Mouse (Mus musculus) CH12.LX (cell line): ENCODE results near the gene Pnmal2. TPM values are rescaled to one million over a fixed set of nuclear protein-coding genes. Genes with fewer than 3 reads are reported as not detected.

Experiments used
- DNase-seq: peaks from one replicate; pipeline ENCODE4 v3.0.0-alpha.2; 2013; ENCODE audit errors: extremely low read depth
- H3K27ac ChIP-seq: 2 replicates; pipeline ENCODE4 v1.5.1; 2012; ENCODE audit warnings: low read depth, mild to moderate bottlenecking, control low read depth, moderate library complexity; ENCODE audit not compliant: insufficient read depth
- H3K27me3 ChIP-seq: replicated peaks from 2 replicates; pipeline ENCODE3; 2012; ENCODE audit warnings: inconsistent platforms
- H3K36me3 ChIP-seq, 2 experiments: replicated peaks in 1 of 2; 2 replicates each; pipeline versions ENCODE3 to v1.6.1; 2012; ENCODE audit warnings: inconsistent platforms in 1 of 2, low read length in 1 of 2, mild to moderate bottlenecking in 1 of 2, mixed read lengths in 1 of 2, moderate library complexity in 1 of 2; ENCODE audit not compliant: control insufficient read depth in 1 of 2, insufficient read depth in 1 of 2
- H3K4me1 ChIP-seq, 2 experiments: 2 replicates each; pipeline ENCODE4 v1.6.1; 2012; ENCODE audit warnings: inconsistent platforms in 1 of 2, moderate library complexity in 1 of 2; ENCODE audit not compliant: insufficient read depth in 2 of 2, control insufficient read depth in 1 of 2
- H3K4me2 ChIP-seq: 2 replicates; pipeline ENCODE4 v1.6.1; 2012; ENCODE audit warnings: low read depth, mild to moderate bottlenecking, control low read depth; ENCODE audit not compliant: poor library complexity, insufficient read depth, severe bottlenecking
- H3K4me3 ChIP-seq, 3 experiments: fragments of 150-350 bp in 1 of 3; sonication (generic) in 1 of 3; replicated peaks in 1 of 3; 2 replicates each; pipeline versions ENCODE3 to v1.5.1; 2011 to 2012; ENCODE audit warnings: low read depth in 2 of 3, low read length in 2 of 3, mild to moderate bottlenecking in 2 of 3, moderate library complexity in 2 of 3, control low read depth in 1 of 3, improper control_type of control experiment in 1 of 3, inconsistent platforms in 1 of 3, mixed read lengths in 1 of 3; ENCODE audit not compliant: poor library complexity in 1 of 3
- H3K79me2 ChIP-seq: replicated peaks from 2 replicates; pipeline ENCODE4 v1.6.1; 2012; ENCODE audit warnings: mild to moderate bottlenecking, moderate library complexity; ENCODE audit not compliant: control insufficient read depth, poor library complexity, insufficient read depth, severe bottlenecking; ENCODE audit errors: extremely low read depth
- H3K9ac ChIP-seq: 2 replicates; pipeline ENCODE4 v1.6.1; 2012; ENCODE audit warnings: low read depth, mild to moderate bottlenecking, control low read depth, moderate library complexity; ENCODE audit not compliant: insufficient read depth
- H3K9me3 ChIP-seq: replicated peaks from 2 replicates; pipeline ENCODE3; 2012; ENCODE audit warnings: low read length, inconsistent platforms, mixed read lengths
- CHD1 ChIP-seq: IDR thresholded peaks from 2 replicates; pipeline ENCODE4 v1.6.1; 2012; ENCODE audit warnings: low read depth, low read length, improper control_type of control experiment, inconsistent platforms
- CHD2 ChIP-seq: IDR thresholded peaks from 2 replicates; pipeline ENCODE4 v1.6.1; 2011; ENCODE audit warnings: low read length, improper control_type of control experiment
- CTCF ChIP-seq, 2 experiments: IDR thresholded peaks in 1 of 2; conservative IDR thresholded peaks in 1 of 2; 2 replicates each; pipeline ENCODE4 v1.5.1; 2011 to 2012; ENCODE audit warnings: low read depth in 2 of 2, low read length in 2 of 2, improper control_type of control experiment in 1 of 2, inconsistent platforms in 1 of 2, mild to moderate bottlenecking in 1 of 2, moderate library complexity in 1 of 2
- E2F4 ChIP-seq: IDR thresholded peaks from 2 replicates; pipeline ENCODE4 v1.6.1; 2011; ENCODE audit warnings: low read depth, low read length, improper control_type of control experiment; ENCODE audit not compliant: insufficient replicate concordance
- ELF1 ChIP-seq: IDR thresholded peaks from 2 replicates; pipeline ENCODE4 v1.6.1; 2014; ENCODE audit warnings: low read depth, mild to moderate bottlenecking, inconsistent platforms, low read length, improper control_type of control experiment
- EP300 ChIP-seq: IDR thresholded peaks from 2 replicates; pipeline ENCODE4 v1.6.1; 2011; ENCODE audit warnings: low read length, improper control_type of control experiment
- GABPA ChIP-seq: IDR thresholded peaks from 2 replicates; pipeline ENCODE4 v1.6.1; 2012; ENCODE audit warnings: low read depth, low read length, improper control_type of control experiment, inconsistent platforms; ENCODE audit not compliant: insufficient replicate concordance
- HCFC1 ChIP-seq: IDR thresholded peaks from 2 replicates; pipeline ENCODE4 v1.6.1; 2012; ENCODE audit warnings: low read depth, mild to moderate bottlenecking, inconsistent platforms, low read length, improper control_type of control experiment
- IRF4 ChIP-seq: IDR thresholded peaks from 2 replicates; pipeline ENCODE4 v1.6.1; 2014; ENCODE audit warnings: low read depth, mild to moderate bottlenecking, inconsistent platforms, low read length, improper control_type of control experiment
- JUN ChIP-seq: IDR thresholded peaks from 2 replicates; pipeline ENCODE4 v1.6.1; 2011; ENCODE audit warnings: low read depth, mild to moderate bottlenecking, low read length, improper control_type of control experiment, moderate library complexity; ENCODE audit not compliant: insufficient read depth
- MAFK ChIP-seq: IDR thresholded peaks from 2 replicates; pipeline ENCODE4 v1.6.1; 2011; ENCODE audit warnings: low read length, improper control_type of control experiment; ENCODE audit not compliant: insufficient replicate concordance
- MAX ChIP-seq: IDR thresholded peaks from 2 replicates; pipeline ENCODE4 v1.6.1; 2011; ENCODE audit warnings: low read length, improper control_type of control experiment
- MAZ ChIP-seq: IDR thresholded peaks from 2 replicates; pipeline ENCODE4 v1.6.1; 2012; ENCODE audit warnings: low read depth, mild to moderate bottlenecking, inconsistent platforms, low read length, improper control_type of control experiment, moderate library complexity
- MXI1 ChIP-seq: IDR thresholded peaks from 2 replicates; pipeline ENCODE4 v1.6.1; 2011; ENCODE audit warnings: mild to moderate bottlenecking, low read depth, low read length, improper control_type of control experiment
- MYC ChIP-seq: IDR thresholded peaks from 2 replicates; pipeline ENCODE4 v1.6.1; 2011; ENCODE audit warnings: low read depth, mild to moderate bottlenecking, improper control_type of control experiment, low read length
- NRF1 ChIP-seq: IDR thresholded peaks from 2 replicates; pipeline ENCODE4 v1.6.1; 2014; ENCODE audit warnings: low read depth, mild to moderate bottlenecking, inconsistent platforms, low read length, improper control_type of control experiment, moderate library complexity
- PAX5 ChIP-seq: IDR thresholded peaks from 2 replicates; pipeline ENCODE4 v1.6.1; 2012; ENCODE audit warnings: low read length, inconsistent platforms, mixed read lengths
- POLR2A ChIP-seq: IDR thresholded peaks from 2 replicates; pipeline ENCODE4 v1.6.1; 2011; ENCODE audit warnings: low read depth, mild to moderate bottlenecking, improper control_type of control experiment, low read length
- POLR2AphosphoS2 ChIP-seq: IDR thresholded peaks from 2 replicates; pipeline ENCODE4 v1.6.1; 2011; ENCODE audit warnings: low read depth, low read length, improper control_type of control experiment
- RAD21 ChIP-seq: IDR thresholded peaks from 2 replicates; pipeline ENCODE4 v1.6.1; 2011; ENCODE audit warnings: low read depth, mild to moderate bottlenecking, low read length, improper control_type of control experiment, moderate library complexity
- SIN3A ChIP-seq: IDR thresholded peaks from 2 replicates; pipeline ENCODE4 v1.6.1; 2012; ENCODE audit warnings: low read length, improper control_type of control experiment, inconsistent platforms
- TBP ChIP-seq: conservative IDR thresholded peaks from 2 replicates; pipeline ENCODE4 v1.6.1; 2011; ENCODE audit warnings: low read depth, low read length, improper control_type of control experiment
- TCF12 ChIP-seq: IDR thresholded peaks from 2 replicates; pipeline ENCODE4 v1.6.1; 2014; ENCODE audit warnings: low read depth, mild to moderate bottlenecking, inconsistent platforms, low read length, improper control_type of control experiment
- UBTF ChIP-seq: IDR thresholded peaks from 2 replicates; pipeline ENCODE4 v1.6.1; 2012; ENCODE audit warnings: low read depth, mild to moderate bottlenecking, inconsistent platforms, low read length, improper control_type of control experiment, moderate library complexity
- USF1 ChIP-seq: IDR thresholded peaks from 2 replicates; pipeline ENCODE4 v1.6.1; 2014; ENCODE audit warnings: low read depth, mild to moderate bottlenecking, inconsistent platforms, low read length, improper control_type of control experiment
- USF2 ChIP-seq: conservative IDR thresholded peaks from 2 replicates; pipeline ENCODE4 v1.6.1; 2011; ENCODE audit warnings: low read depth, low read length, improper control_type of control experiment
- ZC3H11A ChIP-seq: IDR thresholded peaks from 2 replicates; pipeline ENCODE4 v1.6.1; 2012; ENCODE audit warnings: low read depth, mild to moderate bottlenecking, inconsistent platforms, low read length, improper control_type of control experiment
- ZKSCAN1 ChIP-seq: IDR thresholded peaks from 2 replicates; pipeline ENCODE4 v1.6.1; 2012; ENCODE audit warnings: low read depth, inconsistent platforms, low read length, improper control_type of control experiment, borderline replicate concordance
- ZMIZ1 ChIP-seq: IDR thresholded peaks from 2 replicates; pipeline ENCODE4 v1.6.1; 2012; ENCODE audit warnings: low read depth, mild to moderate bottlenecking, inconsistent platforms, low read length, improper control_type of control experiment
- ZNF384 ChIP-seq: IDR thresholded peaks from 2 replicates; pipeline ENCODE4 v1.6.1; 2012; ENCODE audit warnings: low read depth, low read length, improper control_type of control experiment, inconsistent platforms
- dilution Hi-C: fragments of 300-500 bp; cut with MboI; formaldehyde crosslinking; loops from 2 replicates; pipeline ENCODE4 v1.14.3; 2020; ENCODE audit warnings: low sequenced_read_pairs; ENCODE audit not compliant: extremely low pct_unique_long_range_greater_than_20kb, extremely low pct_ligation_motif_present
- in situ Hi-C: fragments of 300-500 bp; cut with MboI; formaldehyde crosslinking; loops from 3 replicates; pipeline ENCODE4 v1.14.3; 2019; ENCODE audit warnings: low sequenced_read_pairs, low pct_ligation_motif_present, low pct_unique_long_range_greater_than_20kb, mixed read lengths
- polyA plus RNA-seq: library from polyadenylated mRNA; unstranded; fragments of >175 nt; gene quantifications from 2 replicates; pipeline ENCODE4 v1.2.1, GENCODE M21; 2012; ENCODE audit warnings: low read depth; ENCODE audit not compliant: insufficient read length
- total RNA-seq, 2 experiments: library from RNA; depleted of rRNA; stranded (reverse); fragments of 300-350 nt in 1 of 2; fragments of >200 nt in 1 of 2; gene quantifications; 2 replicates each; pipeline ENCODE4 v1.2.3; 2012 to 2014

The Pnmal2 gene
- total and polyA plus RNA-seq, 3 experiments = 0.09 to 0.38 TPM; not detected in 1

- no peaks in the 10 kb centered on the region for H3K36me3 ChIP-seq
- no peak overlapping the region for H3K4me2 ChIP-seq
- H3K9me3 ChIP-seq = no peaks in the 10 kb centered on the region
- no peaks in the 10 kb centered on the region for H3K79me2 ChIP-seq
- H3K4me3 ChIP-seq = no peak overlapping the region
- no peak overlapping the region for H3K27ac ChIP-seq
- dilution Hi-C loops = no loop called here
- DNase-seq = no peak
- TF ChIP-seq E2F4 (no peak), UBTF (no peak), POLR2A (no peak), POLR2AphosphoS2 (no peak), JUN (no peak), ZC3H11A (no peak), TBP (no peak), CHD2 (no peak), CTCF (conservative IDR thresholded peaks at IDR 0.05 in 1 of 2, IDR thresholded peaks at IDR 0.05 in 1 of 2; ENCODE audit: low read depth in 2 of 2, low read length in 2 of 2) (no peak), ZNF384 (no peak), IRF4 (no peak), ZMIZ1 (no peak), CHD1 (no peak), ELF1 (no peak), NRF1 (no peak), PAX5 (no peak), TCF12 (no peak), GABPA (no peak), MYC (no peak), USF2 (no peak)
- peaks cover 2 to 15% of the 10 kb centered on the region in 2 experiments; a peak in 2 of 4 replicates for H3K4me1 ChIP-seq
- in situ Hi-C loops = no loop called here
- H3K9ac ChIP-seq = no peak overlapping the region
- H3K27me3 ChIP-seq = no peaks in the 10 kb centered on the region
These were observed 33.7 kb downstream of the Pnmal2 start for GRCm38 (mm10) chr7:16978173-16978572.

- Histone ChIP-seq H3K9ac (no peak overlapping the region), H3K9me3 (no peaks in the 10 kb centered on the region)
These were observed 34.1 kb downstream of the Pnmal2 start for GRCm38 (mm10) chr7:16978593-16978992.

More at GRCm38 (mm10) chr7:16978593-16978992, 34.1 kb downstream of the Pnmal2 start:
- DNase-seq = no peak
- Histone ChIP-seq H3K79me2 (no peaks in the 10 kb centered on the region), H3K4me3 (no peak overlapping the region), H3K27ac (no peak overlapping the region), H3K36me3 (no peaks in the 10 kb centered on the region), H3K4me2 (no peak overlapping the region), H3K27me3 (no peaks in the 10 kb centered on the region), H3K4me1 (peaks cover 2 to 15% of the 10 kb centered on the region in 2 experiments; a peak in 2 of 4 replicates)
- in situ Hi-C loops = no loop called here
- dilution Hi-C loops = no loop called here
- TF ChIP-seq USF1 (no peak), JUN (no peak), MAFK (no peak), USF2 (no peak), SIN3A (no peak), EP300 (no peak), MAX (no peak), MXI1 (no peak), GABPA (no peak), TBP (no peak), HCFC1 (no peak), MAZ (no peak), RAD21 (no peak), ZKSCAN1 (no peak)
